Mouse (Mus musculus): ENCODE measurements around the gene Bcl9l.

Bcl9l gene

GRCm38 (mm10) chr9:44496803-44497461 lies 14.3 kb downstream of the Bcl9l start:
- ATAC-seq (ENCODE audit: insufficient number of reproducible peaks, low FRiP score, low TSS enrichment) = no peak

DNA sequence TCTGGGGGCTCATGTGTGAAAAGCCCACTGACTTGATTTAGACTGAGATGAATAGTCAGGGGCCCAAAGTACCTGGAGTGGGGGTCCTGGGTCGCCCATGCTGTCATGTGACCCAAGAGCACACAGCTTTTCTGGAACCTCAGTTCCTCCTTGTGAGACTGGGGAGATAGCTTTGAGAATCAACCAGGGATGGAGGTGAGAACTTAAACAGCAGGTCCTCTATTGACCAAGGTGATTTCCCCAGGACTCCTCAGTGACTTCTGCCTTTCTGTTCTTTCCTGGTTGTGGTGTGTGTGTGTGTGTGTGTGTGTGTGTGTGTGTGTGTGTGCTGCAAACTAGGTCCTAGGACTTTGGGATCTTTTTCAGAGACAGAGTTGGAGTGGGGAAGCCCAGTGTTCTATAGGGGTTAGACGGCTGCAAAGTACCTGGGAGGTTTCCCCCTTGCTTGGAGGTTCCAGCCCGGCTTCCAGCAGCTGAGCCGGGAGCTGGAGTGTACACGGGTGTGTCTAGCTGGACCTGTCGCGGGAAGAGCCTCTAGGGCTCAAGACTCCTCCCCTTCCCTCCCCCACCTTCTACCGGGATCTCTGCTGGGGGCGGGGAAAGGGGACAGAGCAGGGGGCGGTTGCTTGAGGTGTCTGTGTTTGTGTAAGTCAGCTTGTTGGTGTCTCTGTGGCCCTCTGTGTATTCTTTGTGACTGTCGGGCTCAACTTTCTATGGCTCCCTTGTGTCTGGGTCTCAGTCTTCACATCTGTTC lies 15.2 kb downstream of the Bcl9l start:
- ATAC-seq (ENCODE audit: insufficient number of reproducible peaks, low FRiP score, low TSS enrichment) = no peak

GRCm38 (mm10) chr9:44498421-44499355 lies 16.1 kb downstream of the Bcl9l start:
- no peak for ATAC-seq (ENCODE audit: insufficient number of reproducible peaks, low FRiP score, low TSS enrichment)

- peak; percentile 36; the same call in 1 of the 2 replicates for ATAC-seq (ENCODE audit: insufficient number of reproducible peaks, low FRiP score, low TSS enrichment)
Measured at GRCm38 (mm10) chr9:44499356-44500162, 16.9 kb downstream of the Bcl9l start.

DNA sequence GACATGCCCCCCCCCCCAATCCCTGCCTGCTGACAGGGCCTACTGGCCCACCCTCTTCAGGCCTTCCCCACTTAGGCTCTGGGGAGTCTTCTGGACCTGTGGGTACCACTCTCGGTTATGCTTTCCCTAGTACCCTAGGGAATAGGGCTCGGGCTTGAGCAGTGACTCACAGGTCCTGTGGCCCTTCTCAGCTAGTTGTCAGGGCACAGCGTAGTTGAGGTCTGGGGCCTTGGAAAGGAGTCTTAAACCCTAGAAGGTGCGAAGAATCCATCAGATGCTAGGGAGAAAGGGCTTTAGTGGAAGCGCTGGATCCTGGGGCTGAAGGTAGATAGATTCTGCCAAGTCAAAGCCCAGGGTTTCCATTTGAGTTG lies 17.5 kb downstream of the Bcl9l start:
- no peak for ATAC-seq (ENCODE audit: insufficient number of reproducible peaks, low FRiP score, low TSS enrichment)

- no peak for ATAC-seq (ENCODE audit: insufficient number of reproducible peaks, low FRiP score, low TSS enrichment)
Measured at GRCm38 (mm10) chr9:44500638-44501175, 18.1 kb downstream of the Bcl9l start.

- no peak for ATAC-seq (ENCODE audit: insufficient number of reproducible peaks, low FRiP score, low TSS enrichment)
Measured at GRCm38 (mm10) chr9:44501206-44501879, 18.7 kb downstream of the Bcl9l start.

- no peak for ATAC-seq (ENCODE audit: insufficient number of reproducible peaks, low FRiP score, low TSS enrichment)
Measured at GRCm38 (mm10) chr9:44502006-44502405, 19.4 kb downstream of the Bcl9l start.

- no peak for ATAC-seq (ENCODE audit: insufficient number of reproducible peaks, low FRiP score, low TSS enrichment)
Measured at GRCm38 (mm10) chr9:44504893-44505823, 22.5 kb downstream of the Bcl9l start.

DNA sequence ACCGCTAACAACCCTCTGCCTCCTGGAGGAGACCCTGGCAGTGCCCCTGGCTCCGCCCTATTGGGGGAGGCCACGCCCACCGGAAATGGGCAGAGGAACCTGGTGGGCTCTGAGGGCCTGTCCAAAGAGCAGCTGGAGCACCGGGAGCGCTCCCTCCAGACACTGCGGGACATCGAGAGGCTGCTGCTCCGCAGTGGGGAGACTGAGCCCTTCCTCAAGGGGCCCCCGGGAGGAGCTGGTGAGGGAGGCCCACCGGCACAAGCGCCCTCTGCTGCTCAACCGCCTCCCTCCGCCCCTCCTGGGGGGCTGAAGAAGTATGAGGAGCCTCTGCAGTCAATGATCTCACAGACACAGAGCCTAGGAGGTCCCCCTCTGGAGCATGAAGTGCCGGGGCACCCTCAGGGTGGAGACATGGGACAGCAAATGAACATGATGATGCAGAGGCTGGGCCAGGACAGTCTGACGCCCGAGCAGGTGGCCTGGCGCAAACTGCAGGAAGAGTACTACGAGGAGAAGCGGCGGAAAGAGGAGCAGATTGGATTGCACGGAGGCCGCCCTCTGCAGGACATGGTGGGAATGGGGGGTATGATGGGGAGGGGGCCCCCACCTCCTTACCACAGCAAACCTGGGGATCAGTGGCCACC lies 23.3 kb downstream of the Bcl9l start:
- ATAC-seq (ENCODE audit: insufficient number of reproducible peaks, low FRiP score, low TSS enrichment) = no peak

DNA sequence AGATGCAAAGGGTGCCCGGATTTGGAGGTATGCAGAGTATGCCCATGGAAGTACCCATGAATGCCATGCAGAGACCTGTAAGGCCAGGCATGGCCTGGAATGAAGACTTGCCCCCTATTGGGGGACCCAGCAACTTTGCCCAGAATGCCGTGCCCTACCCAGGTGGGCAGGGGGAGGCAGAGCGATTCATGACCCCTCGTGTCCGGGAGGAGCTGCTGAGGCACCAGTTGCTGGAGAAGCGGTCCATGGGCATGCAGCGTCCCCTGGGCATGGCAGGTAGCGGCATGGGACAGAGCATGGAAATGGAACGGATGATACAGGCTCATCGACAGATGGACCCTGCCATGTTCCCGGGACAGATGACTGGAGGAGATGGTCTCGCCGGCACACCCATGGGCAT lies 23.9 kb downstream of the Bcl9l start:
- ATAC-seq (ENCODE audit: insufficient number of reproducible peaks, low FRiP score, low TSS enrichment) = no peak

- no peak for ATAC-seq (ENCODE audit: insufficient number of reproducible peaks, low FRiP score, low TSS enrichment)
Measured at GRCm38 (mm10) chr9:44507345-44507744, 24.7 kb downstream of the Bcl9l start.

DNA sequence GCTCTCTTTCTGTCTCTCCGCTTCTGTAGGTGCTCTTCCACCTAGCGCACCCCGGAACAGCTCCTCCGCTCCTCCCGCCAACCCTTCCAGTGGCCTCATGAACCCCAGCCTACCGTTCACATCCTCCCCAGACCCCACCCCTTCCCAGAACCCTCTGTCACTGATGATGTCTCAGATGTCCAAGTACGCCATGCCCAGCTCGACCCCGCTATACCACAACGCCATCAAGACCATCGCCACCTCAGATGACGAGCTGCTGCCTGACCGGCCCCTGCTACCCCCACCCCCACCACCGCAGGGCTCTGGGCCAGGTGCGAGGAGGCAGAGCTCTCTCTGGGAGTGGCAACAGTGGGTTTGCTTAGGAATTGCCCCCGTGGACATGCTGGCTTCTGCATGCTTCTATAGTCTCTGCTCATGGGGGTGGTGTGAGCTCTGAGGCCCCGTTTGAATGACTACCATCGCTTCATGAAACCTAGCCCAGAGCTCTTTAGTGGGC lies 25.5 kb downstream of the Bcl9l start:
- no peak for ATAC-seq (ENCODE audit: insufficient number of reproducible peaks, low FRiP score, low TSS enrichment)

DNA sequence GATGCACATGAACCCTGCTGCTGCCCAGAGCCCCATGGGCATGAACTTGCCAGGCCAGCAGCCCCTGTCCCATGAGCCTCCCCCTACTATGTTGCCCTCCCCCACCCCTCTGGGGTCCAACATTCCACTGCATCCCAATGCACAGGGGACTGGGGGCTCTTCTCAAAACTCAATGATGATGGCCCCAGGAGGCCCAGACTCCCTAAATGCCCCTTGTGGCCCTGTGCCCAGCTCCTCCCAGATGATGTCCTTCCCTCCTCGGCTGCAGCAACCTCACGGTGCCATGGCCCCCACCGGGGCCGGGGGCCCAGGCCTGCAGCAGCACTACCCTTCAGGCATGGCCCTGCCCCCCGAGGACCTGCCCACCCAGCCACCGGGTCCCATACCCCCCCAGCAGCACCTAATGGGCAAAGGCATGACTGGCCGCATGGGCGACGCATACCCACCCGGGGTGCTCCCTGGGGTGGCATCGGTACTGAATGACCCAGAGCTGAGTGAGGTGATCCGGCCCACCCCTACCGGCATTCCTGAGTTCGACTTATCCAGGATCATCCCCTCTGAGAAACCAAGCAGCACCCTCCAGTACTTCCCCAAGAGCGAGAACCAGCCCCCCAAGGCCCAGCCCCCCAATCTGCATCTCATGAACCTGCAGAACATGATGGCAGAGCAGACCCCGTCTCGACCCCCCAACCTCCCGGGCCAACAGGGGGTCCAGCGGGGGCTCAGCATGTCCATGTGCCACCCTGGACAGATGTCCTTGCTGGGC lies 26.3 kb downstream of the Bcl9l start:
- ATAC-seq (ENCODE audit: insufficient number of reproducible peaks, low FRiP score, low TSS enrichment) = no peak

GRCm38 (mm10) chr9:44509487-44510354 lies 27.1 kb downstream of the Bcl9l start:
- peak; percentile 34; the same call in 1 of the 2 replicates for ATAC-seq (ENCODE audit: insufficient number of reproducible peaks, low FRiP score, low TSS enrichment)

DNA sequence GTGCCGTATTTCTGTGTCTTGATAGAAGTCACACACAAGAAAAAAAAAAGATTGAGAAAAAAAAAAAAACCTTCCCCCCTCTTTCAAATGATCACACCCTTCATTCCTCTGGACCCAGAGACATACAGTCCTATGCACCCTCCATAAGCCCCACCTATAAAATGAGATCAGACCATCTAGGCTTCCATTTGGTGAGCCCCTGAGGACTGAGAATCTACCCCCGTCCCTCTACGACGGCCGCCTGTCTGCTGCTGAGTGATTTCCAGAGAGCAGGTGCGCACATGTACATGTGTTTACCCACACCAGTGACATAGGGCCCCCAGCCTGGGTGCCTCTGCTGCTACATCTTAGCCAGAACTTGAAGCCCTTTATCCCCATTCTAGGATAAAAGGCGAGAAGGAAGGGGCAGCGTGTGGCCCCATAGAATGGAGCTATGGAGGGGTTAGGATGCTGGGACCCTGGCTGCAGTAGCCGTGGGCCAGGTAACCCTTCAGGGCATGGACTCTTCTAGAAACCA lies 27.8 kb downstream of the Bcl9l start:
- ATAC-seq (ENCODE audit: insufficient number of reproducible peaks, low FRiP score, low TSS enrichment) = no peak

All from cerebellum, adult (tissue).